Mouse (Mus musculus) spleen, postnatal 36 days (tissue): ENCODE results near the gene Tas1r1.

Experiments used
- DNase-seq, 2 experiments: peaks; one replicate each; pipeline ENCODE4 v3.0.0; 2022; ENCODE audit warnings: low spot score in 2 of 2, mixed read lengths in 1 of 2

Tas1r1 gene

GRCm38 (mm10) chr4:151988342-151989109 lies 49.8 kb downstream of the Tas1r1 start, which contains the start of gene Thap3:
Gene Thap3, minus strand, starts transcription at chr4:151988997.
- peak; percentile 80 for DNase-seq

- no peak for DNase-seq
Measured at GRCm38 (mm10) chr4:151988014-151988341, 50.4 kb downstream of the Tas1r1 start.

- DNase-seq = no peak
Measured at GRCm38 (mm10) chr4:151986650-151987049, 51.7 kb downstream of the Tas1r1 start.

GRCm38 (mm10) chr4:151985886-151986285 lies 52.5 kb downstream of the Tas1r1 start:
- no peak for DNase-seq

- DNase-seq = no peak
Measured at GRCm38 (mm10) chr4:151983560-151983959, 54.8 kb downstream of the Tas1r1 start.

GRCm38 (mm10) chr4:151983043-151983442 lies 55.3 kb downstream of the Tas1r1 start:
- DNase-seq = no peak

- peak; percentile 56 to 65 for DNase-seq
Measured at GRCm38 (mm10) chr4:151981363-151981762, 57.0 kb downstream of the Tas1r1 start.

GRCm38 (mm10) chr4:151980699-151981098 lies 57.7 kb downstream of the Tas1r1 start:
- DNase-seq = no peak
